Mouse (Mus musculus): ENCODE results near the gene Ppp1r14c.

GRCm38 (mm10) chr10:3366870-3367431, 1.1 kb downstream of the Ppp1r14c start:
- TF ChIP-seq POLR2A (IDR thresholded peaks at IDR 0.05; ENCODE audit: extremely low read depth, insufficient read depth, low read length) (no peak), CTCF (IDR thresholded peaks at IDR 0.05; ENCODE audit: extremely low read depth, insufficient read depth, low read length) (no peak)

Measured in cortical plate, adult 2 months (tissue).